Mouse (Mus musculus) mouse embryonic stem cell (cell line): ENCODE data around the gene Gm20855.
"Not testable (repeated sequence)": the region's sequence is repeated elsewhere in the genome, so short reads cannot be mapped to it uniquely, and the experiment has no call there.

Source experiments
- in situ Hi-C, 2 experiments: fragments of 300-500 bp; cut with MboI; formaldehyde crosslinking; loops; 1 replicate in 1 of 2; 3 replicates in 1 of 2; pipeline ENCODE4 v1.14.3; 2019 to 2020; ENCODE audit warnings: low sequenced_read_pairs in 2 of 2, low pct_unique_long_range_greater_than_20kb in 1 of 2, mixed read lengths in 1 of 2; ENCODE audit not compliant: unreplicated experiment in 1 of 2

The Gm20855 gene

DNA sequence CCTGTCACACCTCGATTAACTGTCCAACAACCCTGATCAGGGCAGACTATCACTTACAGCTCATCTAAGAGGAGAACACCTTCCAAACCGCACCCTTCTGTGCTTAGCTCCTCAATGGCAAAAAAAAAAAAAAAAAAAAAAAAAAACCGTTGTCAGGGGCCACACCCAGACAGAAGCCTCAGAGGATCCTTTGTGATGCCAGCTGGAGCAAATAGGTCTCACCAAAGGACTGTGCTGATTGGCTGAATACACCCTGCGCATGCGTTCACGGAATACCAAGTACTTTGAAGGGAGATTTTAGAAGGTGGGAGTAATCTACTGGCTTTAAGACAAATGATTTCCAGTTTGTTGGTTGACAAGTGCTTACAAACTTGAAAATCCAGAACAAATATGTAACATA lies at the start of gene Gm20855:
Gene Gm20855, minus strand, starts transcription at position 101 of the 400 bp plus-strand sequence.
- in situ Hi-C loops, result not testable (repeated sequence)
